Mouse (Mus musculus): ENCODE measurements around the gene Rplp2. TPM values are rescaled to one million over a fixed set of nuclear protein-coding genes. Genes with fewer than 3 reads are reported as not detected.
A peak's percentile ranks its signal among the peaks of the same experiment; 100 is the strongest.
"Not testable (repeated sequence)": the region's sequence is repeated elsewhere in the genome, so short reads cannot be mapped to it uniquely, and the experiment has no call there.

Gene Rplp2
- total RNA-seq, 2 experiments from 2014 or later: 949 to 1,096 TPM

- DNase-seq (ENCODE audit: low spot score in 2 of 2): no peak
Measured at GRCm38 (mm10) chr7:141443081-141443821, 3.9 kb upstream of the Rplp2 start.

GRCm38 (mm10) chr7:141443828-141444237 is 3.3 kb upstream of the Rplp2 start, which contains the start of gene Pidd1:
Gene Pidd1, minus strand, starts transcription at chr7:141444025.
- peak; percentile 45 to 62 for DNase-seq (ENCODE audit: low spot score in 2 of 2)

- not testable (repeated sequence) for DNase-seq (ENCODE audit: low spot score in 2 of 2)
Measured at GRCm38 (mm10) chr7:141446374-141446773, 796 bp upstream of the Rplp2 start.

GRCm38 (mm10) chr7:141451928-141452327 is 4.8 kb downstream of the Rplp2 start:
- DNase-seq (ENCODE audit: low spot score in 2 of 2): no peak

- DNase-seq (ENCODE audit: low spot score in 2 of 2): no peak
Measured at GRCm38 (mm10) chr7:141453636-141454035, 6.5 kb downstream of the Rplp2 start.

- DNase-seq (ENCODE audit: low spot score in 2 of 2): peak; percentile 94 to 96
Measured at GRCm38 (mm10) chr7:141454967-141455551, 7.9 kb downstream of the Rplp2 start, which contains the start of gene Pnpla2. Gene Pnpla2, plus strand, starts transcription at chr7:141455198.

GRCm38 (mm10) chr7:141455610-141456314 is 8.6 kb downstream of the Rplp2 start:
- DNase-seq (ENCODE audit: low spot score in 2 of 2): peak in 1 of 2 experiments; percentile 72

- no peak for DNase-seq (ENCODE audit: low spot score in 2 of 2)
Measured at GRCm38 (mm10) chr7:141456739-141457138, 9.6 kb downstream of the Rplp2 start.

- no peak for DNase-seq (ENCODE audit: low spot score in 2 of 2)
Measured at GRCm38 (mm10) chr7:141457236-141457635, 10.1 kb downstream of the Rplp2 start.

- peak; percentile 61 to 69 for DNase-seq (ENCODE audit: low spot score in 2 of 2)
Measured at GRCm38 (mm10) chr7:141457986-141458660, 11.0 kb downstream of the Rplp2 start.

GRCm38 (mm10) chr7:141458661-141459060 is 11.5 kb downstream of the Rplp2 start:
- DNase-seq (ENCODE audit: low spot score in 2 of 2): peak in 1 of 2 experiments; percentile 26

GRCm38 (mm10) chr7:141459301-141459711 is 12.1 kb downstream of the Rplp2 start:
- DNase-seq (ENCODE audit: low spot score in 2 of 2): peak in 1 of 2 experiments; percentile 32

GRCm38 (mm10) chr7:141460001-141460390 is 12.8 kb downstream of the Rplp2 start:
- no peak for DNase-seq (ENCODE audit: low spot score in 2 of 2)

- peak in 1 of 2 experiments; percentile 31 for DNase-seq (ENCODE audit: low spot score in 2 of 2)
Measured at GRCm38 (mm10) chr7:141460391-141461113, 13.4 kb downstream of the Rplp2 start, which contains the start of gene Cracr2b. Gene Cracr2b, plus strand, starts transcription at chr7:141461094.

GRCm38 (mm10) chr7:141461521-141462332 is 14.6 kb downstream of the Rplp2 start:
- peak; percentile 10 to 42 for DNase-seq (ENCODE audit: low spot score in 2 of 2)

GRCm38 (mm10) chr7:141462333-141462821 is 15.2 kb downstream of the Rplp2 start:
- peak; percentile 3 to 26 for DNase-seq (ENCODE audit: low spot score in 2 of 2)

- peak; percentile 28 to 43 for DNase-seq (ENCODE audit: low spot score in 2 of 2)
Measured at GRCm38 (mm10) chr7:141463824-141464602, 16.8 kb downstream of the Rplp2 start.

GRCm38 (mm10) chr7:141464603-141465201 is 17.5 kb downstream of the Rplp2 start:
- peak; percentile 2 to 35 for DNase-seq (ENCODE audit: low spot score in 2 of 2)

All from adrenal gland, adult 18-20 months (tissue).